Mouse (Mus musculus) gonadal fat pad, adult 2 months (tissue): ENCODE data around the gene Snai1. TPM values are rescaled to one million over a fixed set of nuclear protein-coding genes. Genes with fewer than 3 reads are reported as not detected.

Experiments
- DNase-seq: peaks from one replicate; pipeline ENCODE4 v3.0.0-alpha.2; 2012; ENCODE audit warnings: low read depth
- polyA plus RNA-seq: library from polyadenylated mRNA; depleted of rRNA; stranded (reverse); fragments of >200 nt; gene quantifications from 2 replicates; pipeline ENCODE4 v1.2.3, GENCODE M21; 2012; rRNA removed

Gene Snai1
- 10.0 and 14.1 TPM in 2 replicates for polyA plus RNA-seq

GRCm38 (mm10) chr2:167537476-167538297, at the start of gene Snai1:
TSS of gene Snai1 (plus strand) at chr2:167538195.
- peak; percentile 26 for DNase-seq

GRCm38 (mm10) chr2:167490813-167491525, 47.0 kb upstream of the Snai1 start:
- no peak for DNase-seq

DNA sequence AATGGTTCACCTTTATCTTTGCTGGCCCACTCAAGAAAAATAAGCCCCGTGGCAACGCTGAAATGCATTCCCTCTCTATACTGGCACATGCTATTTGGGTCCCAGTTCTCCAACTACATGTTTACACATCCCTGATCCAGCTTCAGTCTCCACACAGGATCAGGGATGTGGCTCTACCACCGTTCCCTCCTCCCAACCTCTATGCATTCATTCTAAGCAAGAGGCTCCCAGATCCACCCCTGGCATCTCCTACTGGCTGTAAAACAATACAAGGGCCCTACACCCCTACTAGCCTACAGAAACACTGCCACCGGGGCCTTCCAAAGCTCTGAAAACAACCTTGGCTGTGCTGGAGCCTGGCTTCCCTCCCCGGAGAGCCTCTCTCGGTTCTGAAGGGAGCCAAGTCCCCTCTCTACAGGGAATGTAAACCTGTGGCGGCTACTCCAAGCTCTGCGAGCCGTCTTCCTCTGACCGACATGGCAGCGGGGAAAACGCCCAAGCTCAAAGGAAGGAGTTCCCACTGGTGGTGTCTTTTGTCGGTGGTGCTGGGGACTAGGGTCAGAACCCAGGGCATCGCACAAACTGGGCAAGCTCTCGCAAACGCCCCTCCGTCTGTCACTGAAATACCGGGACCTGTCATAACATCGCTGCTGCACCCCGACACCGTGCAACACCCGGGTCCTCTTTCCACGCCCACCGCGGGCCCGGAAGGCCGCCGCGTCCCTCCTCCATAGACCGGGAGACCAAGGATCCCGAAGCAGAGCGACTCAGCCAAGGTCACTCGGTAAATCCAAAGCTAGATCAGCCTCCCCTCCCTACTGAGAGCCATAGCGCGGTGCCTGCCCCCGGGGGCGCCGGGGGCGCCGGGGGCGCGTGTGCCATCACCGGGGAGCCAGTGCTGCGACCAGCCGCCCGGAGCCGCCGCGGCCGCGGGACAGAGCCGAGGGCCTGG, 46.0 kb upstream of the Snai1 start, which contains the start of gene Rnf114:
Rnf114 (plus strand) TSS at position 889 of the 952 bp plus-strand sequence.
- no peak for DNase-seq

- no peak for DNase-seq
Measured at GRCm38 (mm10) chr2:167492713-167493636, 45.0 kb upstream of the Snai1 start, which contains the start of gene Spata2. TSS of gene Spata2 (minus strand) at chr2:167492887.

DNA sequence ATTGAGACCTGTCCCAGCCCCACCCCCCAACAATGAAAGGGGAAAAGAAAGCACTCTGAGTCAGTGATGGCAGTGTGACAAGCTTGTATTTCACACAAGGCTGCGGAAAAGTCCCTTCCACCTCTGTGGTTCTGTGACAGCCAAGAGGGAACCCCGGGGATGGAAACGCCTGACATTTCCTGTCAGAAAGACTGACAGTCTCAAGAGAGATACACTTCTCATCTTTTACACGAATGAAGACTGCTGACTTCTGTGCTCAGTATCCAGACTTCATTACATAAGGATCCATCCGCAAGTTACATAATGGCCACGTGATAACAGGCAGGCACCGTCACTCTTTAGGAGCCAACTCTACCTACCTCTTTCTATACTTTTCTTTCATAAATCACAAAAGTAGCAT, 41.6 kb upstream of the Snai1 start:
- no peak for DNase-seq

GRCm38 (mm10) chr2:167497272-167497671, 40.7 kb upstream of the Snai1 start:
- no peak for DNase-seq

DNA sequence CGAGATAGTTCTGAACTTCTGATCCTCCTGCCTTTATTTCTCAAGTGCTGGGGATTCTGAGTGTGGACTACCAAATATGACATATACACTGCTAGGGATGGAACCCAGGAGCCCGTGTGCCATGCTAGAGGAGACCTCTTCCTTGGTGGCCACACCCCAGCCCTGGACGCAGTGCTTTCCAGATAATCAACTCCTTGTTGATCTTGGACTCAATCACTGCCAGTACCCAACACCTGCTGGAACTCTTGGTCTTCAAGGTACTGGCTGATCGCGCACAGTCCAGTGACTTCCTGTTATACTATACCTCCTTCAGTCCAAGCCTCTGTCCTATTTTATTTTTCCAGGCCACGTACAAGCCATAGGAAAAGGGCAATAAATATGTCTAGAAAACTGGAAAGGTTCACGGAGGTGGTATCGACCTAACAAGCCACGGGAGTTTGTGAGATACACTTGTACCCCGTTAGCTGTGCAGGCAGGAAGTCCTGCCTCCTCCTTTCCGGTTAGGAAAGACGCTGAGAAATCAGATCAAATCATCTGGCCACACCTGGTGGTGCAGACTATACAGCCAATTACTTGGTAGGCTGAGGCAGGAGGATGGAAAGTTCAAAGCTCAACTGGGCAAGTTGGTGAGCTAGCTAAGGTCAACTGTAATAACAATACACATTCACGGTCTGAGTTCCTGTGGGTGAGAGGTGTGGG, 35.3 kb upstream of the Snai1 start:
- DNase-seq, result no peak

- no peak for DNase-seq
Measured at GRCm38 (mm10) chr2:167503253-167503895, 34.6 kb upstream of the Snai1 start.

- no peak for DNase-seq
Measured at GRCm38 (mm10) chr2:167503896-167504349, 34.1 kb upstream of the Snai1 start.

DNA sequence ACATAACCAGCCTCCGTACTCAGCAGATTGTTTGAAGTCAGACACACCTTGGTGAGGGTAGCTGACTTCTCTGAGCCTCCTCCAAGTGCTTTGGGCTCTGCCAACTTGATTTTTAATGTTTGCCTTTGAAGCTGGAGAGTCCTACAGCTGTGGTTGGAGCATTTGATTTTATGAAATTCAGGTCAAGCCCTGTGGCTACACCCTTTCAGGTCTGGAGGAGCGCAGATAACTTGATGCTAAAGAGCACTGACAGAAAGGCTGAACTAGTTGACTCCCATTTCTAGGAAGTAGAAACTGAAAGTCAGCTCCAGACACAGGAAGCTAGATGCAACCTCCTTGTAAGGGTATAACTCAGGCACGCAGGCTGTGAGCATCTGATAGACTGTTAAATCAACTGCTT, 32.9 kb upstream of the Snai1 start:
- no peak for DNase-seq

GRCm38 (mm10) chr2:167506546-167507260, 31.3 kb upstream of the Snai1 start:
- no peak for DNase-seq

- DNase-seq, result no peak
Measured at GRCm38 (mm10) chr2:167507719-167508385, 30.1 kb upstream of the Snai1 start.

GRCm38 (mm10) chr2:167508569-167508968, 29.4 kb upstream of the Snai1 start:
- no peak for DNase-seq

- no peak for DNase-seq
Measured at GRCm38 (mm10) chr2:167510485-167510884, 27.5 kb upstream of the Snai1 start.

- DNase-seq, result no peak
Measured at GRCm38 (mm10) chr2:167512365-167512764, 25.6 kb upstream of the Snai1 start.

DNA sequence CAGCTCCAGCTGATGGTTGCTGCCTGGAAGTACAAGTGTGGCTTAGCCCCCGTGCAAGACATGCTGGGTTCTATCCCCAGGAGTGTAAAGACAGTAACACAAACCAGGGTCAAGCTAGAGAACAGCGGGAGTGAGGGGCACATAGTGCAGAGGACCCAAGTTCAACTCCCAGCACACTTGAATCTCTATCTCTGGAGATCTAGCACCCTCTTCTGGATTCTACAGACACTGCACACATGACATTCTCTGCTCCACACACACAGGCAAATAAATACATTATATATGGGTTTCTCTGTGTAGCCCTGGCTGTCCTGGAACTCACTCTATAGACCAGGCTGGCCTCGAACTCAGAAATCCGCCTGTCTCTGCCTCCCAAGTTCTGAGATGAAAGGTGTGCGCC, 25.0 kb upstream of the Snai1 start:
- no peak for DNase-seq

DNA sequence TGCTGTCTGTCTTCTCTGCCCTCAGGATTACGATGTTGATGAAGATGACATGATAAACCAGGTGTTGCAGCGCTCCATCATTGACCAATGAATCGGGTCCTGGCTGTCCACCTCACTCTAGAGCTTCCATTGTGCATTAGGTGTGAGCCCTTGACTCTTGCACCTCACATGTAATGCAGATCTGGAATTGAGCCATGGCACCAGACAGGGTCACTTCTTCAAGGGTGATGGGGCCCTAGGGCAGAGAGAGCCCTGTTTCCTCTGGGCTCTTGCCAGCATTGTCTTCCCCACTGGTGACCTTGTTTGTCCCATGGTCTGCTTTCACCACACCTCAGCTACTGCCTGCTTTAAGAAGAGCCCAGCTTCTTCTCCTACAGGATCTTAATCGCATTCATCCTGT, 23.4 kb upstream of the Snai1 start:
- DNase-seq, result no peak

DNA sequence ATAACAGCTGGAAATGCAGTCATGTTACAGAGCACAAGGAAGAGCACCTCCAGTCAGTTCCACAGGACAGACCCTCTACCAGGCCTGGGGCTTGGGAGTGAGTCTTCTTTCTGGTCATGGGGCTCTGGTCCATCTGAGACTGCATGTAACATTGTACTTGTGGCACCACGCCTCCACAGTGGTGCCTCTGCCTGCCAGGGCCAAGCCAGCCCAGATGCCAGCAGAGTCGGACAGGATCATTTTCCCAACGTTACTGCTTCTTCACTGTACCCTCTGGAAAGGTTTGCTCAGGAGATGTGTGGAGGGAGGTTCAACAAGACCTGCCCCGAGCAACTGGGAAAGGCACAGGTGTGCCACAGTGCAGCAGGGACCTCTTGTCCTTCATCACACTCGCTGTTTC, 22.3 kb upstream of the Snai1 start:
- DNase-seq, result no peak
